15 mouse cellular contexts compared by ENCODE assay signal in genomic region chr6:134764441-134765061, GRCm38 (mm10). TPM values are rescaled to one million over a fixed set of nuclear protein-coding genes. Genes with fewer than 3 reads are reported as not detected.
DNase-seq lines count a peak whose midpoint lies in the region; ATAC-seq and TF ChIP-seq lines count a peak whose summit lies in the region.
"Had no signal": no experiment of that assay in that cellular context is flagged by ENCODE, and none has a peak within 500 bp of the region (broad histone marks: within the 10 kb centered on the region; RNA-seq: fewer than 3 reads in every experiment).

No protein-coding gene starts in this region.

- intact Hi-C loops in heart, postnatal 25 days (cut with DNase I) = no loop called here

- H3K9me3 ChIP-seq in lung, postnatal 0 days (ENCODE audit: low read length) = no peaks in the 10 kb centered on the region
- no peaks in the 10 kb centered on the region for H3K9me3 ChIP-seq in heart, embryonic 14.5 days (ENCODE audit: control insufficient read depth, low read length)
- no peaks in the 10 kb centered on the region for H3K9me3 ChIP-seq in hindbrain, embryonic 13.5 days
- H3K9me3 ChIP-seq: forebrain, embryonic 15.5 days; midbrain, embryonic 15.5 days; neural tube, embryonic 15.5 days had no signal

- H3K27me3 ChIP-seq in lung, postnatal 0 days (replicated peaks; ENCODE audit: insufficient read depth, low read length) = no peaks in the 10 kb centered on the region
- no peaks in the 10 kb centered on the region for H3K27me3 ChIP-seq in heart, embryonic 14.5 days (ENCODE audit: control insufficient read depth, insufficient read depth, low read length)
- H3K27me3 ChIP-seq in hindbrain, embryonic 13.5 days = no peaks in the 10 kb centered on the region
- H3K27me3 ChIP-seq: forebrain, embryonic 15.5 days; midbrain, embryonic 15.5 days; neural tube, embryonic 15.5 days; Patski had no signal

- peak; percentile 90 for DNase-seq in heart, adult 11 months
- no peak for DNase-seq in heart, postnatal 25 days (ENCODE audit: low spot score)
- DNase-seq in lung, postnatal 0 days (ENCODE audit: low spot score) = no peak
- no peak for DNase-seq in lung, postnatal 36 days
- no peak for DNase-seq in right cerebral cortex, adult 2 months (ENCODE audit: low spot score in 2 of 2)
- DNase-seq: lung, postnatal 14 days; right cerebral cortex, postnatal 14 days had no signal

- TF ChIP-seq EP300 in lung, postnatal 0 days (IDR thresholded peaks at IDR 0.05) = no peak

- H3K27ac ChIP-seq in lung, postnatal 0 days (ENCODE audit: low read length) = no peak overlapping the region
- peak overlapping the region; percentile 35 to 42; a peak in 2 of 4 replicates for H3K27ac ChIP-seq in heart, embryonic 14.5 days (replicated peaks in 1 of 2; ENCODE audit: control insufficient read depth in 1 of 2, insufficient read depth in 1 of 2, low read depth in 2 of 2, low read length in 2 of 2)
- H3K27ac ChIP-seq in hindbrain, embryonic 13.5 days = no peak overlapping the region
- H3K27ac ChIP-seq: forebrain, embryonic 15.5 days; heart, adult 2 months; midbrain, embryonic 15.5 days; neural tube, embryonic 15.5 days had no signal

- no peak overlapping the region for H3K9ac ChIP-seq in lung, postnatal 0 days (replicated peaks; ENCODE audit: low read depth)
- H3K9ac ChIP-seq in heart, embryonic 14.5 days (ENCODE audit: low read length) = 0 out of 2 replicates have a peak overlapping the region, but pooled peaks have one; percentile 25
- no peak overlapping the region for H3K9ac ChIP-seq in hindbrain, embryonic 13.5 days
- H3K9ac ChIP-seq: forebrain, embryonic 15.5 days; midbrain, embryonic 15.5 days; neural tube, embryonic 15.5 days had no signal

- no peak overlapping the region for H3K4me3 ChIP-seq in lung, postnatal 0 days (ENCODE audit: low read depth, low read length)
- no peak overlapping the region for H3K4me3 ChIP-seq in heart, embryonic 14.5 days (ENCODE audit: control insufficient read depth in 1 of 2, insufficient read depth in 1 of 2, low read depth in 1 of 2, low read length in 2 of 2)
- H3K4me3 ChIP-seq in hindbrain, embryonic 13.5 days = no peak overlapping the region
- H3K4me3 ChIP-seq: forebrain, embryonic 15.5 days; heart, adult 2 months; midbrain, embryonic 15.5 days; neural tube, embryonic 15.5 days had no signal

- no peaks in the 10 kb centered on the region for H3K36me3 ChIP-seq in lung, postnatal 0 days (ENCODE audit: insufficient read depth, low read length)
- H3K36me3 ChIP-seq in heart, embryonic 14.5 days (ENCODE audit: control insufficient read depth, insufficient read depth, low read length) = 0 out of 2 replicates have a peak, but pooled peaks cover 5% of the 10 kb centered on the region
- no peaks in the 10 kb centered on the region for H3K36me3 ChIP-seq in hindbrain, embryonic 13.5 days
- H3K36me3 ChIP-seq: forebrain, embryonic 15.5 days; midbrain, embryonic 15.5 days; neural tube, embryonic 15.5 days had no signal

- no peak for TF ChIP-seq CTCF in lung, postnatal 0 days (IDR thresholded peaks at IDR 0.05)

- no peak overlapping the region for H3K4me2 ChIP-seq in lung, postnatal 0 days (replicated peaks; ENCODE audit: low read depth, low read length)
- H3K4me2 ChIP-seq in heart, embryonic 14.5 days (ENCODE audit: low read length) = no peak overlapping the region
- H3K4me2 ChIP-seq in hindbrain, embryonic 13.5 days = no peak overlapping the region
- H3K4me2 ChIP-seq: forebrain, embryonic 15.5 days; midbrain, embryonic 15.5 days; neural tube, embryonic 15.5 days had no signal

- ATAC-seq in lung, postnatal 0 days = peak; percentile 17; the same call in 1 of the 2 replicates
- peak; percentile 59 for ATAC-seq in heart, embryonic 14.5 days (ENCODE audit: insufficient number of reproducible peaks, insufficient read depth, low FRiP score, low read depth)
- 0 out of 2 replicates have a peak, but pooled peaks have one; percentile 31 for ATAC-seq in megakaryocyte-erythroid progenitor cell, adult 5-6 weeks (replicated peaks; ENCODE audit: low FRiP score, low TSS enrichment, poor library complexity, severe bottlenecking)
- ATAC-seq in hindbrain, embryonic 13.5 days (ENCODE audit: low FRiP score) = no peak
- ATAC-seq: forebrain, embryonic 15.5 days; midbrain, embryonic 15.5 days; Patski had no signal

- H3K4me1 ChIP-seq in lung, postnatal 0 days (ENCODE audit: insufficient read depth, low read depth, low read length) = 0 out of 2 replicates have a peak, but pooled peaks cover 2% of the 10 kb centered on the region
- H3K4me1 ChIP-seq in heart, embryonic 14.5 days (ENCODE audit: control insufficient read depth in 2 of 2, insufficient read depth in 2 of 2, low read length in 2 of 2) = peaks cover 14 to 42% of the 10 kb centered on the region in 2 experiments
- H3K4me1 ChIP-seq in hindbrain, embryonic 13.5 days (replicated peaks) = 0 out of 2 replicates have a peak, but pooled peaks cover 5% of the 10 kb centered on the region
- H3K4me1 ChIP-seq: midbrain, embryonic 15.5 days; neural tube, embryonic 15.5 days had no signal

- WGBS in lung, postnatal 0 days = 91% methylated on average over 5 of the region's 5 CpGs
- WGBS in heart, embryonic 14.5 days = 75% methylated on average over 5 of the region's 5 CpGs
- WGBS in hindbrain, embryonic 13.5 days = 99% methylated on average over 5 of the region's 5 CpGs

RNA-seq across cellular contexts. Expression of gene Dusp16, which starts 27.9 kb away (rescaled TPM):
- 10 to 100 TPM; 22.8 TPM for total RNA-seq in heart, postnatal 25 days (2021)
- polyA plus RNA-seq in lung, postnatal 0 days (2015; fragmentation: Nextera tagmentation; extraction: Ambion mirVana) = 12.0 and 15.5 TPM in 2 replicates
- 19.7 and 22.2 TPM in 2 replicates for polyA plus RNA-seq in heart, embryonic 14.5 days (2014; fragmentation: Nextera tagmentation; extraction: Ambion mirVana)
- total RNA-seq in megakaryocyte-erythroid progenitor cell, adult 5-6 weeks (2014; fragmentation: Nextera tagmentation) = 7.1 and 10.0 TPM in 2 replicates
- 3.9 and 10.9 TPM in 2 replicates for total RNA-seq in megakaryocyte-erythroid progenitor cell, adult 5-6 weeks (2017)
- 5.5 and 5.7 TPM in 2 replicates for polyA plus RNA-seq in hindbrain, embryonic 13.5 days (2015; fragmentation: Nextera tagmentation; extraction: Ambion mirVana)

Comparison
In these comparisons a context has a peak if more than half of its experiments do, and no peak if none do; other contexts are left out.
1. H3K27ac ChIP-seq: peak in heart, embryonic 14.5 days (2 of 2); none in lung, postnatal 0 days (single experiment) and hindbrain, embryonic 13.5 days (single experiment).